Mouse (Mus musculus): ENCODE results near the gene Enpp3. TPM values are rescaled to one million over a fixed set of nuclear protein-coding genes. Genes with fewer than 3 reads are reported as not detected.

The Enpp3 gene
- polyA plus RNA-seq, 1 experiment from 2014 or later, result 2.9 TPM

GRCm38 (mm10) chr10:24758326-24758915 lies 84.2 kb downstream of the Enpp3 start:
- Histone ChIP-seq H3K27me3 (replicated peaks; ENCODE audit: control insufficient read depth, insufficient read depth, low read length) (no peaks in the 10 kb centered on the region), H3K27ac (ENCODE audit: low read length) (no peak overlapping the region), H3K4me1 (replicated peaks; ENCODE audit: control insufficient read depth, insufficient read depth, low read length) (peaks cover 11% of the 10 kb centered on the region), H3K9me3 (ENCODE audit: control insufficient read depth, low read length) (no peaks in the 10 kb centered on the region), H3K36me3 (ENCODE audit: control insufficient read depth, insufficient read depth) (no peaks in the 10 kb centered on the region), H3K4me2 (ENCODE audit: low read length) (no peak overlapping the region), H3K4me3 (replicated peaks; ENCODE audit: low read length) (no peak overlapping the region), H3K9ac (replicated peaks; ENCODE audit: low read depth, low read length) (no peak overlapping the region)
- WGBS, result 49% methylated on average over 8 of the region's 8 CpGs
- no peak for ATAC-seq

GRCm38 (mm10) chr10:24754874-24755540 lies 87.6 kb downstream of the Enpp3 start:
- Histone ChIP-seq H3K4me1 (replicated peaks; ENCODE audit: control insufficient read depth, insufficient read depth, low read length) (peaks cover 11% of the 10 kb centered on the region), H3K27me3 (replicated peaks; ENCODE audit: control insufficient read depth, insufficient read depth, low read length) (no peaks in the 10 kb centered on the region), H3K36me3 (ENCODE audit: control insufficient read depth, insufficient read depth) (no peaks in the 10 kb centered on the region), H3K27ac (ENCODE audit: low read length) (no peak overlapping the region), H3K9me3 (ENCODE audit: control insufficient read depth, low read length) (no peaks in the 10 kb centered on the region), H3K4me2 (ENCODE audit: low read length) (peak overlapping the region; percentile 54), H3K4me3 (replicated peaks; ENCODE audit: low read length) (peak overlapping the region; percentile 36), H3K9ac (replicated peaks; ENCODE audit: low read depth, low read length) (no peak overlapping the region)
- 10% methylated on average over 9 of the region's 9 CpGs for WGBS
- ATAC-seq, result peak; percentile 58

- Histone ChIP-seq H3K27me3 (replicated peaks; ENCODE audit: control insufficient read depth, insufficient read depth, low read length) (no peaks in the 10 kb centered on the region), H3K36me3 (ENCODE audit: control insufficient read depth, insufficient read depth) (no peaks in the 10 kb centered on the region), H3K4me2 (ENCODE audit: low read length) (peak overlapping the region; percentile 54), H3K4me3 (replicated peaks; ENCODE audit: low read length) (peak overlapping the region; percentile 36), H3K9ac (replicated peaks; ENCODE audit: low read depth, low read length) (0 out of 2 replicates have a peak overlapping the region, but pooled peaks have one; percentile 26), H3K4me1 (replicated peaks; ENCODE audit: control insufficient read depth, insufficient read depth, low read length) (peaks cover 11% of the 10 kb centered on the region), H3K27ac (ENCODE audit: low read length) (no peak overlapping the region), H3K9me3 (ENCODE audit: control insufficient read depth, low read length) (no peaks in the 10 kb centered on the region)
- 49% methylated on average over 11 of the region's 11 CpGs for WGBS
- ATAC-seq, result peak; percentile 69
Observed at GRCm38 (mm10) chr10:24754251-24754835, 88.3 kb downstream of the Enpp3 start.

DNA sequence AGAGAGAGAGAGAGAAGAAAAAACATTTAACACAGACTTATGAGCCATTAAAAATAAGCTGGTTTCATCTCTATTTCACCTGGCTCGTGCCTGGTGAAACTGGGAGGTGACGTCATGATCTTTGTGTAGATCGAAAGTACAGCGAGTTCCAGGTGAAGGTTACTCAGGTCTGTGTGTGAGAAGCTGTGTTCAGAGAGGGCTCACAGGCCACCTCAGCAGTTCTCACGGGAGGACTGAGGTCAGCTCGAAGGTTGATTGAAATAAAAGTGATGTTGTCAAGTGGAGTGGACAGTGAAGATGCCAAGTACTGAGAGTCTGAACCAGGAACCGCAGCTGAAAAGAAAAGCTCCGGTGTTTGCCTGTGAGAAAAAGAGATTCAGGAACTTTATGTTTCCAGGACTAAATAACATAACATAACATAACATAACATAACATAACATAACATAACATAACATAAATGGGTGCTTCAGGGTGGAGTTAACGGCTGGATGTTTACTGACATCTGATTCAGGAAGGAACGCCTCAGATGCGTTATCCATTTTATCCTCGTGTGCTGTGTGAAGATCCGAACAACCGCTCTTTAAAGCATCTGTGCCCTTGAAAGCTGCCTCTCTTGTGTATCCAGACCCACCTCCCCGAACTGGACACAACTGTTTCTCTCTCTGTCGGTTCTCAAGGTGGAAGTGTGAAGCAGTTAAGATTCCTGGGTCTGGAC lies 88.9 kb downstream of the Enpp3 start:
- 74% methylated on average over 16 of the region's 16 CpGs for WGBS
- Histone ChIP-seq H3K4me2 (ENCODE audit: low read length) (peak overlapping the region; percentile 54), H3K27ac (ENCODE audit: low read length) (no peak overlapping the region), H3K36me3 (ENCODE audit: control insufficient read depth, insufficient read depth) (no peaks in the 10 kb centered on the region), H3K4me1 (replicated peaks; ENCODE audit: control insufficient read depth, insufficient read depth, low read length) (peaks cover 11% of the 10 kb centered on the region), H3K4me3 (replicated peaks; ENCODE audit: low read length) (peak overlapping the region; percentile 36), H3K9me3 (ENCODE audit: control insufficient read depth, low read length) (no peaks in the 10 kb centered on the region), H3K9ac (replicated peaks; ENCODE audit: low read depth, low read length) (no peak overlapping the region), H3K27me3 (replicated peaks; ENCODE audit: control insufficient read depth, insufficient read depth, low read length) (no peaks in the 10 kb centered on the region)
- no peak for ATAC-seq

DNA sequence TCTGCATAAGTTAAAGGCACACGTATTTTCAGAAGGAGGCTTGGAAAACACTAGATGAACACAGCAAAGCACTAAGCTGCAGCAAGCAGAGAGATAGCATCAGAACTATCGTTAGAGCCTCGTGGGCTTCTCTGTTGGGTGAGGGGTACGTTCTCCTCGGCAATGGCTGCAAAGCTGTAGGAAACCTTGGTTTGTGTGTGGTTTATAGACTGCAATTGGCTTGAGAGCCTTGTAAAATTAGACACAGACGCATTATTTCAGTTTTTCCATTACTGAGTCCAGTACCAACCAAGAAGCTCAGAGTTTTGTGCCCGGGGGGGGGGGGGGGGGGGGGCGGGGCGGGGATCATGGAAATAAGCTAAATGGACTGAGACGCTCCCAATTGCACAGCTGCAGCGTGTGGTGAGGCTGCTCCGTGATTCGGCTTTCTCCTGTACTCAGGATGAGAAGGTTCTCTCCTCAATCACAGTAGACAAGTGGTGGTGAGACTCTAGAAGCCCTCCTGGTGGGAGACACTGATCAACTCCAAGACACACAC lies 99.6 kb downstream of the Enpp3 start:
- no peak overlapping the region for H3K4me2 ChIP-seq (ENCODE audit: low read length)
- no peaks in the 10 kb centered on the region for H3K27me3 ChIP-seq (replicated peaks; ENCODE audit: control insufficient read depth, insufficient read depth, low read length)
- H3K36me3 ChIP-seq (ENCODE audit: control insufficient read depth, insufficient read depth), result no peaks in the 10 kb centered on the region
- no peak overlapping the region for H3K27ac ChIP-seq (ENCODE audit: low read length)
- 80% methylated on average over 13 of the region's 13 CpGs for WGBS
- no peak overlapping the region for H3K4me3 ChIP-seq (replicated peaks; ENCODE audit: low read length)
- ATAC-seq, result no peak
- no peaks in the 10 kb centered on the region for H3K9me3 ChIP-seq (ENCODE audit: control insufficient read depth, low read length)
- no peak overlapping the region for H3K9ac ChIP-seq (replicated peaks; ENCODE audit: low read depth, low read length)
- H3K4me1 ChIP-seq (replicated peaks; ENCODE audit: control insufficient read depth, insufficient read depth, low read length), result no peaks in the 10 kb centered on the region

DNA sequence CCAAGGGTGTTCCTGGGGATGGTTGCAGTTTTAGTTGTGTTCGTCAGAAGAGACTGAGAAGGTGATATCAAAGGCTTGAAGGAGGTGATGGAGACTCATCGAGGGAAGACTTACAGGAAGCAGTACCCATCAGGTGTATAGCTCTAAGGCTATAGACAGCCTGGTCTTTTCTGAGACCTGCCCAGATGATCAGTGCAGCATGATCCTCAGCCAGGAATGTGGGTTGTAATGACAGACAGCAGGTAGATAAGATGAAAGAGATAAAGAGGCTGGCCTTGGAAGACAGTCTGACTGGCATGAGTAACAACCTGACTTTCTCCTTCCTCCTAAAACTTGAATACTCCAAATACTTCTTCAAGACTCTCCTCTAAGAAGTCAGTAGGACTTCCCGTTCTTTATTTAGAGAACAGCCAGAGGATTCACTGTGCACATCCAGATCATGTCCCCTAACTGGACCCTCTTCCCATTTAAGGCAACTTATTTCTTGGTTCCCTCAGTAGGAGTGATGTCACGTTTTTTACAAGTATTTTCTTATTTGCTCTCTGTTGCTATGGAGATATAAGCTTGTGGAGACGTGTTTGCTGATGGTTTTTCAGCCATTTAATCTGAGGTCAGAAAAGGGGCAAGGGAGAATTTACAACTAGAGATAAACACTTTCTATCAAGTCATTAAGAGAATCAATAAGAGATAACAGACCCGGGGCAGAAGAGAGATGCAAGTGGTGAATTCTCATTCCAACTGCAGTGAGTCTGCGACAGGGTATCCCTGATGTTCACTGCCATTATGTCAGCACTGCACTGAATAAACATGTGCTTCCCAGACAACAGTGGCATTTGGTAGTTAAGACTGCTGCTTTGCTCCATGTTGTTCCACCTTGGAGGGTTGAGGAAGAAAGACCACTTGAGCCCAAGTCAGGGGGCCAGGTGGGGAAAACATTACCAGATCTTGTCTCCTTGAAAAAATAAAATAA lies 101.1 kb downstream of the Enpp3 start:
- 76% methylated on average over 7 of the region's 7 CpGs for WGBS
- no peak overlapping the region for H3K4me2 ChIP-seq (ENCODE audit: low read length)
- no peak overlapping the region for H3K9ac ChIP-seq (replicated peaks; ENCODE audit: low read depth, low read length)
- no peaks in the 10 kb centered on the region for H3K9me3 ChIP-seq (ENCODE audit: control insufficient read depth, low read length)
- H3K27me3 ChIP-seq (replicated peaks; ENCODE audit: control insufficient read depth, insufficient read depth, low read length), result no peaks in the 10 kb centered on the region
- H3K4me1 ChIP-seq (replicated peaks; ENCODE audit: control insufficient read depth, insufficient read depth, low read length), result peaks cover 2% of the 10 kb centered on the region
- no peak for ATAC-seq
- H3K36me3 ChIP-seq (ENCODE audit: control insufficient read depth, insufficient read depth), result no peaks in the 10 kb centered on the region
- no peak overlapping the region for H3K27ac ChIP-seq (ENCODE audit: low read length)
- no peak overlapping the region for H3K4me3 ChIP-seq (replicated peaks; ENCODE audit: low read length)

- Histone ChIP-seq H3K9ac (replicated peaks; ENCODE audit: low read depth, low read length) (no peak overlapping the region), H3K4me1 (replicated peaks; ENCODE audit: control insufficient read depth, insufficient read depth, low read length) (peaks cover 2% of the 10 kb centered on the region), H3K9me3 (ENCODE audit: control insufficient read depth, low read length) (no peaks in the 10 kb centered on the region), H3K4me3 (replicated peaks; ENCODE audit: low read length) (no peak overlapping the region), H3K27me3 (replicated peaks; ENCODE audit: control insufficient read depth, insufficient read depth, low read length) (no peaks in the 10 kb centered on the region), H3K27ac (ENCODE audit: low read length) (no peak overlapping the region), H3K36me3 (ENCODE audit: control insufficient read depth, insufficient read depth) (no peaks in the 10 kb centered on the region), H3K4me2 (ENCODE audit: low read length) (no peak overlapping the region)
- no peak for ATAC-seq
- WGBS, result 82% methylated on average over 2 of the region's 2 CpGs
Observed at GRCm38 (mm10) chr10:24739171-24739570, 103.5 kb downstream of the Enpp3 start.

GRCm38 (mm10) chr10:24738456-24738855 lies 104.2 kb downstream of the Enpp3 start:
- no peak for ATAC-seq
- peaks cover 2% of the 10 kb centered on the region for H3K4me1 ChIP-seq (replicated peaks; ENCODE audit: control insufficient read depth, insufficient read depth, low read length)
- whole genome bisulfite sequencing, result 71% methylated on average over 2 of the region's 2 CpGs
- no peak overlapping the region for H3K4me3 ChIP-seq (replicated peaks; ENCODE audit: low read length)
- H3K36me3 ChIP-seq (ENCODE audit: control insufficient read depth, insufficient read depth), result no peaks in the 10 kb centered on the region
- no peaks in the 10 kb centered on the region for H3K9me3 ChIP-seq (ENCODE audit: control insufficient read depth, low read length)
- H3K4me2 ChIP-seq (ENCODE audit: low read length), result no peak overlapping the region
- H3K27ac ChIP-seq (ENCODE audit: low read length), result no peak overlapping the region
- H3K27me3 ChIP-seq (replicated peaks; ENCODE audit: control insufficient read depth, insufficient read depth, low read length), result no peaks in the 10 kb centered on the region
- no peak overlapping the region for H3K9ac ChIP-seq (replicated peaks; ENCODE audit: low read depth, low read length)

Measured in forebrain, embryonic 16.5 days (tissue).